Mouse (Mus musculus): ENCODE data around the gene Vmn2r14.
"Not testable (repeated sequence)": the region's sequence is repeated elsewhere in the genome, so short reads cannot be mapped to it uniquely, and the experiment has no call there.

The Vmn2r14 gene

GRCm38 (mm10) chr5:109224608-109225007, at the start of gene Vmn2r14:
Gene Vmn2r14 (minus strand): TSS chr5:109224708.
- DNase-seq (ENCODE audit: low spot score), result no peak

GRCm38 (mm10) chr5:109192099-109192498, 32.4 kb downstream of the Vmn2r14 start, which contains the start of gene Vmn2r13:
Gene Vmn2r13 (minus strand): TSS chr5:109192199.
- not testable (repeated sequence) for DNase-seq (ENCODE audit: low spot score)

GRCm38 (mm10) chr5:109166851-109167250, 57.7 kb downstream of the Vmn2r14 start:
- DNase-seq (ENCODE audit: low spot score), result not testable (repeated sequence)
